Mouse (Mus musculus) heart, embryonic 10.5 days (tissue): ENCODE data around the gene Alg9. TPM values are rescaled to one million over a fixed set of nuclear protein-coding genes. Genes with fewer than 3 reads are reported as not detected.

Experiments
- DNase-seq: peaks from one replicate; pipeline ENCODE4 v3.0.0-alpha.2; 2017; ENCODE audit warnings: low spot score
- H3K27ac ChIP-seq: fragments of 300-500 bp; sonication (generic); 2 replicates; pipeline ENCODE4 v1.5.1; 2016; ENCODE audit warnings: mild to moderate bottlenecking
- H3K27me3 ChIP-seq: fragments of 300-500 bp; sonication (generic); 2 replicates; pipeline ENCODE4 v1.6.1; 2016; ENCODE audit warnings: mild to moderate bottlenecking; ENCODE audit not compliant: poor library complexity, insufficient read depth, severe bottlenecking
- H3K36me3 ChIP-seq: fragments of 300-500 bp; sonication (generic); 2 replicates; pipeline ENCODE4 v1.6.1; 2016; ENCODE audit warnings: mild to moderate bottlenecking, moderate library complexity
- H3K4me1 ChIP-seq: fragments of 300-500 bp; sonication (generic); 2 replicates; pipeline ENCODE4 v1.6.1; 2016; ENCODE audit warnings: mild to moderate bottlenecking
- H3K4me3 ChIP-seq: fragments of 300-500 bp; sonication (generic); 2 replicates; pipeline ENCODE4 v1.5.1; 2016; ENCODE audit warnings: mild to moderate bottlenecking, moderate library complexity
- H3K9me3 ChIP-seq: fragments of 300-500 bp; sonication (generic); 2 replicates; pipeline ENCODE4 v1.6.1; 2016; ENCODE audit warnings: mild to moderate bottlenecking, moderate library complexity
- WGBS: fragments of 180-500 bp; shearing (Covaris S2); methylation state at CpG from one replicate; pipeline ENCODE4 v1.1.7; 2016; 5-methylcytosine and 5-hydroxymethylcytosine counted together
- polyA plus RNA-seq: library from polyadenylated mRNA; unstranded; fragments of >200 nt; fragmentation: Nextera tagmentation; extraction: Ambion mirVana; gene quantifications from 2 replicates; pipeline ENCODE4 v1.2.1, GENCODE M21; 2016

The Alg9 gene
- polyA plus RNA-seq, 1 experiment from 2014 or later, result 47.2 TPM

- Histone ChIP-seq H3K27me3 (no peaks in the 10 kb centered on the region), H3K27ac (no peak overlapping the region), H3K9me3 (no peaks in the 10 kb centered on the region), H3K4me1 (peaks cover 31% of the 10 kb centered on the region), H3K36me3 (peaks cover 22% of the 10 kb centered on the region; the same call in 1 of the 2 replicates), H3K4me3 (no peak overlapping the region)
- 29% methylated on average over 4 of the region's 4 CpGs for WGBS
- DNase-seq, result no peak
These were observed 112.5 kb downstream of the Alg9 start for GRCm38 (mm10) chr9:50887351-50887750.

- peaks cover 16% of the 10 kb centered on the region for H3K36me3 ChIP-seq
- no peak overlapping the region for H3K27ac ChIP-seq
- no peak overlapping the region for H3K4me3 ChIP-seq
- 66% methylated on average over 6 of the region's 6 CpGs for WGBS
- H3K27me3 ChIP-seq, result no peaks in the 10 kb centered on the region
- DNase-seq, result no peak
- H3K4me1 ChIP-seq, result peaks cover 31% of the 10 kb centered on the region
- H3K9me3 ChIP-seq, result no peaks in the 10 kb centered on the region
These were observed 114.4 kb downstream of the Alg9 start for GRCm38 (mm10) chr9:50889211-50889610.

- no peaks in the 10 kb centered on the region for H3K27me3 ChIP-seq
- 73% methylated on average over 4 of the region's 4 CpGs for WGBS
- H3K36me3 ChIP-seq, result peaks cover 17% of the 10 kb centered on the region
- H3K9me3 ChIP-seq, result no peaks in the 10 kb centered on the region
- no peak overlapping the region for H3K27ac ChIP-seq
- no peak for DNase-seq
- no peak overlapping the region for H3K4me3 ChIP-seq
- peaks cover 31% of the 10 kb centered on the region for H3K4me1 ChIP-seq
These were observed 115.1 kb downstream of the Alg9 start for GRCm38 (mm10) chr9:50889964-50890363.

GRCm38 (mm10) chr9:50890494-50891090, 115.8 kb downstream of the Alg9 start:
- Histone ChIP-seq H3K36me3 (peaks cover 19% of the 10 kb centered on the region), H3K27ac (no peak overlapping the region), H3K27me3 (no peaks in the 10 kb centered on the region), H3K9me3 (no peaks in the 10 kb centered on the region), H3K4me3 (no peak overlapping the region), H3K4me1 (peaks cover 25% of the 10 kb centered on the region)
- DNase-seq, result no peak
- 75% methylated on average over 3 of the region's 3 CpGs for WGBS

Other genes starting within 250 kb of the Alg9 start
- gene Pts, start 246.3 kb upstream of the Alg9 start, polyA plus RNA-seq, result 78.6 and 92.2 TPM in 2 replicates
- 2.4 and 2.5 TPM in 2 replicates for gene Il18, start 220.2 kb upstream of the Alg9 start, polyA plus RNA-seq
- 0.21 TPM in 1 of 2 replicates, not detected in the other for gene Bco2, start 219.8 kb upstream of the Alg9 start, polyA plus RNA-seq
- gene Tex12, start 213.7 kb upstream of the Alg9 start, polyA plus RNA-seq, result 0.25 TPM in 1 of 2 replicates, not detected in the other
- gene Sdhd, start 171.2 kb upstream of the Alg9 start, polyA plus RNA-seq, result 552 and 673 TPM in 2 replicates
- 288 and 294 TPM in 2 replicates for gene Timm8b, start 171.1 kb upstream of the Alg9 start, polyA plus RNA-seq
- 3.4 and 5.3 TPM in 2 replicates for gene Pih1d2, start 157.7 kb upstream of the Alg9 start, polyA plus RNA-seq
- 14.8 and 20.8 TPM in 2 replicates for gene Nkapd1, start 157.6 kb upstream of the Alg9 start, polyA plus RNA-seq
- gene Dlat, start 115.2 kb upstream of the Alg9 start, polyA plus RNA-seq, result 105 and 151 TPM in 2 replicates
- 5.3 and 7.6 TPM in 2 replicates for gene Dixdc1, start 35.5 kb upstream of the Alg9 start, polyA plus RNA-seq
- gene 2310030G06Rik, start 28.5 kb upstream of the Alg9 start, polyA plus RNA-seq, result 8.4 TPM in 2 replicates
- 483 and 791 TPM in 2 replicates for gene Cryab, start 23.7 kb upstream of the Alg9 start, polyA plus RNA-seq
- 227 and 370 TPM in 2 replicates for gene Hspb2, start 22.7 kb upstream of the Alg9 start, polyA plus RNA-seq
- 10.6 and 12.2 TPM in 2 replicates for gene Fdxacb1, start 6.8 kb upstream of the Alg9 start, polyA plus RNA-seq
- gene 1110032A03Rik, start 501 bp downstream of the Alg9 start, polyA plus RNA-seq, result 17.4 and 21.6 TPM in 2 replicates
- gene Ppp2r1b, start 70.3 kb downstream of the Alg9 start, polyA plus RNA-seq, result 95.8 and 99.3 TPM in 2 replicates
- 13.9 and 14.2 TPM in 2 replicates for gene Sik2, start 234.1 kb downstream of the Alg9 start, polyA plus RNA-seq